20 mouse cellular contexts compared by ENCODE assay signal in genomic region chr11:119732362-119732761, GRCm38 (mm10).
"Had no signal": no experiment of that assay in that cellular context is flagged by ENCODE, and none has a peak within 500 bp of the region (broad histone marks: within the 10 kb centered on the region; RNA-seq: fewer than 3 reads in every experiment).

No protein-coding gene starts in this region.

- H3K27ac ChIP-seq: limb, embryonic 12.5 days; limb, embryonic 15.5 days; liver, embryonic 14.5 days; macrophage; midbrain, embryonic 12.5 days; midbrain, embryonic 15.5 days; neural tube, embryonic 12.5 days; neural tube, embryonic 15.5 days had no signal

- H3K4me1 ChIP-seq: limb, embryonic 12.5 days; neural tube, embryonic 12.5 days had no signal

- H3K27me3 ChIP-seq: limb, embryonic 12.5 days; limb, embryonic 15.5 days; midbrain, embryonic 12.5 days; midbrain, embryonic 15.5 days; neural tube, embryonic 12.5 days; neural tube, embryonic 15.5 days had no signal

- H3K9me3 ChIP-seq: limb, embryonic 12.5 days; limb, embryonic 15.5 days; midbrain, embryonic 12.5 days; midbrain, embryonic 15.5 days; neural tube, embryonic 12.5 days; neural tube, embryonic 15.5 days had no signal

- H3K36me3 ChIP-seq: limb, embryonic 15.5 days; midbrain, embryonic 12.5 days; midbrain, embryonic 15.5 days; neural tube, embryonic 12.5 days; neural tube, embryonic 15.5 days had no signal

- H3K9ac ChIP-seq: limb, embryonic 12.5 days; limb, embryonic 15.5 days; liver, embryonic 14.5 days; liver, postnatal 0 days; lung, embryonic 14.5 days; midbrain, embryonic 12.5 days; midbrain, embryonic 15.5 days; neural tube, embryonic 12.5 days; neural tube, embryonic 15.5 days had no signal

- H3K4me3 ChIP-seq: limb, embryonic 12.5 days; limb, embryonic 15.5 days; midbrain, embryonic 12.5 days; midbrain, embryonic 15.5 days; neural tube, embryonic 12.5 days; neural tube, embryonic 15.5 days had no signal

- DNase-seq: kidney, postnatal 25 days; left cerebral cortex, postnatal 4 days; liver, postnatal 0 days; right cerebral cortex, adult 18-20 months; right cerebral cortex, postnatal 14 days; right cerebral cortex, postnatal 4 days; thymus, adult 2 months; thymus, postnatal 14 days; thymus, postnatal 4 days had no signal

- H3K4me2 ChIP-seq: limb, embryonic 12.5 days; limb, embryonic 15.5 days; liver, embryonic 11.5 days; lung, embryonic 14.5 days; midbrain, embryonic 12.5 days; midbrain, embryonic 15.5 days; neural tube, embryonic 12.5 days; neural tube, embryonic 15.5 days had no signal

- ATAC-seq: liver, postnatal 0 days; lung, postnatal 0 days; midbrain, embryonic 15.5 days had no signal
